Mouse (Mus musculus): ENCODE measurements around the gene Dnase2b. TPM values are rescaled to one million over a fixed set of nuclear protein-coding genes. Genes with fewer than 3 reads are reported as not detected.

Gene Dnase2b
- polyA plus RNA-seq, 1 experiment, result not detected

DNA sequence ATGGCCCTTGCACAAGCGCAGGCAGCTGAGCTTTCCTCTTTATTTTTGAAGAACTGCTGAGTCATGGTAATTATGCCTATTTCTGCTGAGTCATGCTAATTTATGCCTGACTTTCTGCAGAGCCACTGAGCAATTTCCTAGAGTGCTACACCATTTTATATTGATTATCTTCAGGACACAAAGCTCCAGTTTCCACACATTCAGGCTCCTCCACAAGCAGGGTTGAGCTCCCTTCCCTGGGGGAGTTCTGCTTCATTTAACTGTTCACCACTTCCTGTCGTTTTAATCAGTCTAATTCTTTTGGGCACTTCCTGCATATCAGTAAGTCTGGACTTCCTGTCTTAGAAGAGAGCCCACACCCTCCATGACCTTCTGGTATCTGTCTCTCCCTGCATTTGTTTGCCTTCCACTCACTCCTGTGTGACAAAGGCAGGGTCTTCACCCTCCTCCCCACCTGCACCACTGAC is 39.7 kb upstream of the Dnase2b start:
- Histone ChIP-seq H3K4me3 (ENCODE audit: insufficient read depth, poor library complexity, severe bottlenecking) (no peak overlapping the region), H3K36me3 (ENCODE audit: control insufficient read depth, insufficient read depth) (no peaks in the 10 kb centered on the region), H3K79me2 (ENCODE audit: control insufficient read depth, insufficient read depth) (no peaks in the 10 kb centered on the region), H3K27me3 (ENCODE audit: control insufficient read depth, insufficient read depth, insufficient read length) (no peaks in the 10 kb centered on the region), H3ac (ENCODE audit: control insufficient read depth, insufficient read length, low read depth) (no peak overlapping the region), H3K79me3 (ENCODE audit: low read depth) (no peaks in the 10 kb centered on the region)
- TF ChIP-seq CEBPB (IDR thresholded peaks at IDR 0.05; ENCODE audit: low read depth) (no peak), MYOD1 (IDR thresholded peaks at IDR 0.05; ENCODE audit: control insufficient read depth, insufficient read length, low read depth) (no peak), MAX (IDR thresholded peaks at IDR 0.05) (no peak), CTCF (IDR thresholded peaks at IDR 0.05; ENCODE audit: control insufficient read depth, insufficient read depth, insufficient read length) (no peak), FOSL1 (IDR thresholded peaks at IDR 0.05; ENCODE audit: insufficient read depth, low read length, poor library complexity, severe bottlenecking) (no peak), USF1 (IDR thresholded peaks at IDR 0.05; ENCODE audit: low read depth) (no peak), MYOG (IDR thresholded peaks at IDR 0.05; ENCODE audit: control insufficient read depth, extremely low read depth, insufficient read length) (no peak)

DNA sequence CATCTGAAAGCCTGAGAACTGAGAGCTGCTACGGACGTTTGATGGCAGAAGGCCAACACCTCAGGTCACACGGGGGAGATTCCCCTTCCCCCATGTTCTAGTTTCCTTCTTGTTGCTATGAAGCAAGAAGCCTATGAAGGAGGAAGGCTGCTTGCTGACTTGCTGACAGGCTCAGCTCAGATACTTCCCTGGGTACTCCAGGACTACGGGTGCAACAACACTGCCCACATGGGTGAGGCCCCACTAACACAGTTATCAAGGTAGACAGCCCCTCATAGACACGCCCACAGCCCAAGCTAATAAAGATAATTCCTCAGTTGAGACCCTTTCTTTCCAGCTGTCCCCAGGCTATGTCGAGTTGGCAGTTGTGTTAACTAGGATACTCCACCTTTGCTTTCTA is 38.3 kb upstream of the Dnase2b start:
- TF ChIP-seq CEBPB (IDR thresholded peaks at IDR 0.05; ENCODE audit: low read depth), result no peak
- no peak for TF ChIP-seq CTCF (IDR thresholded peaks at IDR 0.05; ENCODE audit: control insufficient read depth, insufficient read depth, insufficient read length)
- TF ChIP-seq MYOG (IDR thresholded peaks at IDR 0.05; ENCODE audit: control insufficient read depth, extremely low read depth, insufficient read length), result no peak
- no peak for TF ChIP-seq FOSL1 (IDR thresholded peaks at IDR 0.05; ENCODE audit: insufficient read depth, low read length, poor library complexity, severe bottlenecking)
- no peak for TF ChIP-seq MAX (IDR thresholded peaks at IDR 0.05)
- TF ChIP-seq USF1 (IDR thresholded peaks at IDR 0.05; ENCODE audit: low read depth), result no peak
- TF ChIP-seq MYOD1 (IDR thresholded peaks at IDR 0.05; ENCODE audit: control insufficient read depth, insufficient read length, low read depth), result no peak
- H3K36me3 ChIP-seq (ENCODE audit: control insufficient read depth, insufficient read depth), result no peaks in the 10 kb centered on the region
- H3K4me3 ChIP-seq (ENCODE audit: insufficient read depth, poor library complexity, severe bottlenecking), result no peak overlapping the region

DNA sequence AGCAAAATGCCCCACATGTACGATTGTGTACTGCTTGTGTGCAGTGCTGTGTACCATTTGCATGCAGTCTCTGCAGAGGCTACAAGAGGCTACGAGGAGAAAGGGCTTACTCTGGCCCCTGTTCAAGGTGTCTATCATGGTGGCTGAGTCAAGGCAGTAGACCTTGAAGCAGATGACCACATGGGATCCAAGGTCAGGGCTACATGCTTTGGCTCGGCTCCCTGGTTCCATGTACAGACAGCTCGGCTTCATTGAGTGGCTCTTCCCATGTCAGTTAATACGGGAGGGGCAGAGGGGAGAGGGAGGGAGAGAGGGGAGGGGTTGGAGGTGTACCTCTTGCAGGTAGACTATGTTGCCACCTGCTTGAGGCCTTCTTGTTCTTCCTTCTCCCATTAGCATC is 37.0 kb upstream of the Dnase2b start:
- no peaks in the 10 kb centered on the region for H3K79me3 ChIP-seq (ENCODE audit: low read depth)
- H3K36me3 ChIP-seq (ENCODE audit: control insufficient read depth, insufficient read depth), result no peaks in the 10 kb centered on the region
- H3K4me3 ChIP-seq (ENCODE audit: insufficient read depth, poor library complexity, severe bottlenecking), result no peak overlapping the region
- H3K79me2 ChIP-seq (ENCODE audit: control insufficient read depth, insufficient read depth), result no peaks in the 10 kb centered on the region
- no peak for TF ChIP-seq MYOD1 (IDR thresholded peaks at IDR 0.05; ENCODE audit: control insufficient read depth, insufficient read length, low read depth)
- TF ChIP-seq FOSL1 (IDR thresholded peaks at IDR 0.05; ENCODE audit: insufficient read depth, low read length, poor library complexity, severe bottlenecking), result no peak
- TF ChIP-seq MAX (IDR thresholded peaks at IDR 0.05), result no peak
- TF ChIP-seq USF1 (IDR thresholded peaks at IDR 0.05; ENCODE audit: low read depth), result no peak
- no peak for TF ChIP-seq CTCF (IDR thresholded peaks at IDR 0.05; ENCODE audit: control insufficient read depth, insufficient read depth, insufficient read length)
- TF ChIP-seq MYOG (IDR thresholded peaks at IDR 0.05; ENCODE audit: control insufficient read depth, extremely low read depth, insufficient read length), result no peak
- TF ChIP-seq CEBPB (IDR thresholded peaks at IDR 0.05; ENCODE audit: low read depth), result no peak
- H3ac ChIP-seq (ENCODE audit: control insufficient read depth, insufficient read length, low read depth), result no peak overlapping the region
- no peaks in the 10 kb centered on the region for H3K27me3 ChIP-seq (ENCODE audit: control insufficient read depth, insufficient read depth, insufficient read length)

More for the DNA sequence above, 38.3 kb upstream of the Dnase2b start:
- no peaks in the 10 kb centered on the region for H3K79me3 ChIP-seq (ENCODE audit: low read depth)
- no peaks in the 10 kb centered on the region for H3K79me2 ChIP-seq (ENCODE audit: control insufficient read depth, insufficient read depth)
- H3ac ChIP-seq (ENCODE audit: control insufficient read depth, insufficient read length, low read depth), result no peak overlapping the region
- no peaks in the 10 kb centered on the region for H3K27me3 ChIP-seq (ENCODE audit: control insufficient read depth, insufficient read depth, insufficient read length)

DNA sequence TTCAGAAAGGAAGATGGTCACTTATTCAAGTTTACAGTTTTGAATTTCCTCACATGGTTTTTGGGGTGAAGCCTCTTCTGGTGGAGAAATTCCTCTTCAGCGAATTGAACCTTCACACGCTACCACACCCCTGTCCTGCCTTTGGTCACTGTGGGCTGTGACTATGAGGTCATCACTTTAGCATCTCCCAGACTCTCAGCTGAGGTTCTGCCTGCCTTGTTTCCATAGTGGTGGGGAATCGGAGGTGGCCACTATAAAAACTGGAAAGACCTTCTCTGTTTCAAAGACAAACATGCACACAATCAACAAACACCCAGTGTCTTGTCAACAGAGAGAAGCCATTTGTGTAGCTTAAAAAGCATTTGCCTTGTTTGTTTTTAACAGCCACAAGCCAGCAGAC is 35.8 kb upstream of the Dnase2b start, which contains the start of gene 4930503B20Rik:
Gene 4930503B20Rik, minus strand, starts transcription at position 101 of the 400 bp plus-strand sequence.
- H3ac ChIP-seq (ENCODE audit: control insufficient read depth, insufficient read length, low read depth), result no peak within 1 kb of the TSS
- H3K79me2 ChIP-seq (ENCODE audit: control insufficient read depth, insufficient read depth), result no peaks in the 10 kb centered on the region
- H3K79me3 ChIP-seq (ENCODE audit: low read depth), result no peaks in the 10 kb centered on the region
- no peak within 1 kb of the TSS for H3K4me3 ChIP-seq (ENCODE audit: insufficient read depth, poor library complexity, severe bottlenecking)
- TF ChIP-seq MYOD1 (IDR thresholded peaks at IDR 0.05; ENCODE audit: control insufficient read depth, insufficient read length, low read depth), result no peak
- TF ChIP-seq USF1 (IDR thresholded peaks at IDR 0.05; ENCODE audit: low read depth), result no peak
- TF ChIP-seq CTCF (IDR thresholded peaks at IDR 0.05; ENCODE audit: control insufficient read depth, insufficient read depth, insufficient read length), result no peak
- TF ChIP-seq FOSL1 (IDR thresholded peaks at IDR 0.05; ENCODE audit: insufficient read depth, low read length, poor library complexity, severe bottlenecking), result no peak
- TF ChIP-seq CEBPB (IDR thresholded peaks at IDR 0.05; ENCODE audit: low read depth), result no peak
- TF ChIP-seq MYOG (IDR thresholded peaks at IDR 0.05; ENCODE audit: control insufficient read depth, extremely low read depth, insufficient read length), result no peak
- no peak for TF ChIP-seq MAX (IDR thresholded peaks at IDR 0.05)
- H3K27me3 ChIP-seq (ENCODE audit: control insufficient read depth, insufficient read depth, insufficient read length), result no peaks in the 10 kb centered on the region
- no peaks in the 10 kb centered on the region for H3K36me3 ChIP-seq (ENCODE audit: control insufficient read depth, insufficient read depth)

DNA sequence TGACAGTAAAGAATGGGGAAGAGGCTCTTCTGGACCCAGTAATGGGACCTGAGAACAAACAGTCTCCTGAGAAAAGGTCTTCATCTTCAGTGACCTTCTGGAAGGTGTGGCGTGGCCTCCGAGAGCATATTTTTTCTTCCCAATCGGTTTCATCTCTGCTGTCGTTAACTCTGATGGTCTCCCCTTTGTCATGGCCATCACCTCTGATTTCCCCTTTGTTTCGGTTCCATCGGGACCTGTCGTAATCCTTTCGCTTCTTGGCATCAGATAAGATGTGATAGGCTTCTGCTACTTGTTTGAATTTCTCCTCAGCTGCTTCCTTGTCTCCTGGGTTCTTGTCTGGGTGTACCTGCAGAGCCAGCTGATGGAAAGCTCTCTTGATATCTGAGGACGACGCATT is 35.3 kb upstream of the Dnase2b start:
- H3K79me2 ChIP-seq (ENCODE audit: control insufficient read depth, insufficient read depth), result no peaks in the 10 kb centered on the region
- H3ac ChIP-seq (ENCODE audit: control insufficient read depth, insufficient read length, low read depth), result no peak overlapping the region

More for the DNA sequence above, 35.3 kb upstream of the Dnase2b start:
- Histone ChIP-seq H3K27me3 (ENCODE audit: control insufficient read depth, insufficient read depth, insufficient read length) (no peaks in the 10 kb centered on the region), H3K36me3 (ENCODE audit: control insufficient read depth, insufficient read depth) (no peaks in the 10 kb centered on the region), H3K79me3 (ENCODE audit: low read depth) (no peaks in the 10 kb centered on the region), H3K4me3 (ENCODE audit: insufficient read depth, poor library complexity, severe bottlenecking) (no peak overlapping the region)
- TF ChIP-seq FOSL1 (IDR thresholded peaks at IDR 0.05; ENCODE audit: insufficient read depth, low read length, poor library complexity, severe bottlenecking) (no peak), USF1 (IDR thresholded peaks at IDR 0.05; ENCODE audit: low read depth) (no peak), CTCF (IDR thresholded peaks at IDR 0.05; ENCODE audit: control insufficient read depth, insufficient read depth, insufficient read length) (no peak), MAX (IDR thresholded peaks at IDR 0.05) (no peak), MYOD1 (IDR thresholded peaks at IDR 0.05; ENCODE audit: control insufficient read depth, insufficient read length, low read depth) (no peak), MYOG (IDR thresholded peaks at IDR 0.05; ENCODE audit: control insufficient read depth, extremely low read depth, insufficient read length) (no peak), CEBPB (IDR thresholded peaks at IDR 0.05; ENCODE audit: low read depth) (no peak)

Measured in C2C12 (cell line).